Mouse (Mus musculus) kidney, postnatal 10 days (tissue): Measurements from ENCODE around the gene Tbx21.

Experiments
- DNase-seq: peaks from one replicate; pipeline ENCODE4 v3.0.0; 2021; ENCODE audit warnings: mixed read lengths

Tbx21 gene

GRCm38 (mm10) chr11:97130318-97130717 lies 15.2 kb upstream of the Tbx21 start:
- no peak for DNase-seq

DNA sequence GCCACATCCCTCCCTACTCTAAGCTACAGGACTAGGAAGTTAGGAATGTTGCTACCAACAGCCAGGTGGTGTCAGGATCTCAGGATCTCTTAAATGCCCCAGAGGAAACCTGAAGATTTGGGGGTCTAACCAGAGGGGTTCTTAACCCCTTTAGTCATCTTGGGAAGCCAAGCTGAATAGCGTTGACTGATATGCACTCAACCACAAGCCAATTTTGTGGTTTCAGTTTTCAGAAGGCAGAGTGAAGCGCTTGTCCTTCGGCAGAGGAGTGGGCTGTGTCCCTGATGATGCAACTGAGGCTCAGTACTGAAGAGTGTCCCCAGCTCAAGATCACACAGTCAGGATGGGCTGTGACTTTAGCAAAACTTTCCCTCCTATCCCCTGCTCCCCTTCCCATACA lies 13.8 kb upstream of the Tbx21 start:
- no peak for DNase-seq

GRCm38 (mm10) chr11:97127470-97128223 lies 12.5 kb upstream of the Tbx21 start:
- DNase-seq = no peak

GRCm38 (mm10) chr11:97126645-97127468 lies 11.7 kb upstream of the Tbx21 start:
- DNase-seq = peak; percentile 59

DNA sequence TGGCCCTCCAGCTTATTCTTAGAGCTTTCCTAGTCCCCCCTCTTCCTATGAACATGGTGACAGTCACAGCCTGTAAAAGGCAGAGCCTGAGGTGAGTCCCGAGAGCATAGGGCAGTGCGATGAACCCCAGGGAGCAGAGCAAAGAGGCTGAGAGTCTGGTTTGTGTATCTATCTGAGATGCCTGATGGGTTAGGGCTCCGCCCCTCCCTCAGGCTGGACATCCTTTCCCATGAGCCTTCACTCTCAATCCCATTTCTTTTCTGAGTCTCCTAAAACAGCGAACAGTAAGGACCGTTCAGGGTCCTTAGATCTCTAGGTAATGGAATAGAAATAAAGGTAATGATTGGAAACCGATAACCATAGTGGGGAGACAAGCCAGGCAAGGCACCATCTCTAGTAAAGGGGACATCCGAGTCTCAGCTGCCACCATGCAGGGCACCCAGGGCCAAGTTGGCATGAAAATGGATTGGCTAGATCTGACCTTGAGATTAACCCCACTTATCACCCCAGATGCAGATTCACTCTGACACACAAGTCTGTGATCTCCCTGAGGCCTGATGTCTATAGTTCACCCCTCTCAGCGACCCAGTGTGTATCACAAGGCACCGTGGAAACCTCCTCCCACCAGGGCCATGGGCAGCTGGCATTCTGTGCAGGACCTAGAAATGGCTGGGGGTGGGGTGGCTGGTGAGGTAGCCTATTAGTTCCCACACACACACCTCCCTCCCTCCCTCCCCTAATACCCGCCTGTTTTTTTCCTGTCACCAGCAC lies 9.3 kb upstream of the Tbx21 start:
- no peak for DNase-seq

- DNase-seq = no peak
Observed at GRCm38 (mm10) chr11:97123282-97123890, 8.3 kb upstream of the Tbx21 start.

DNA sequence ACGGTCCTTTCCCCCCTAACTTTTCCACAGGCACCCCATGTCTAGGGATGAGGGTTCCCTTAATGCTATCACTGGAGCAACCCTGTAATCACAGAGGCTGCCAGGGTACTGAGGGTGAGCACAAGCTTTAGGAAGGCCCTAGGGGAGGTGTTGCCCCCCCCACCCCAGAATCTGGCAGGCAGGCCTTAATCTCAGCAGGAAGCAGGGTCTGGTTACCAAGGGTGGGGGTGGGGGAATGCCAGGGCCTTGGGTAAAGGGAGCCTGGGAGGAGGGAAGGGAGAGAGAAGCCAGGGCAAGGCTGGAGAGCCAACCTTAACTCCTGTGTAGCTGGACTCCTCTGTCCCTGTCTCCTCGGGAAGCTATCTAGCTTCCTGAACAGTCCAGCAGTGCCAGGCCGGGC lies 5.5 kb upstream of the Tbx21 start:
- no peak for DNase-seq

- DNase-seq = no peak
Observed at GRCm38 (mm10) chr11:97120221-97120620, 5.1 kb upstream of the Tbx21 start.

- DNase-seq = no peak
Observed at GRCm38 (mm10) chr11:97115797-97116196, 666 bp upstream of the Tbx21 start.

GRCm38 (mm10) chr11:97112519-97113125 lies 2.5 kb downstream of the Tbx21 start:
- no peak for DNase-seq

DNA sequence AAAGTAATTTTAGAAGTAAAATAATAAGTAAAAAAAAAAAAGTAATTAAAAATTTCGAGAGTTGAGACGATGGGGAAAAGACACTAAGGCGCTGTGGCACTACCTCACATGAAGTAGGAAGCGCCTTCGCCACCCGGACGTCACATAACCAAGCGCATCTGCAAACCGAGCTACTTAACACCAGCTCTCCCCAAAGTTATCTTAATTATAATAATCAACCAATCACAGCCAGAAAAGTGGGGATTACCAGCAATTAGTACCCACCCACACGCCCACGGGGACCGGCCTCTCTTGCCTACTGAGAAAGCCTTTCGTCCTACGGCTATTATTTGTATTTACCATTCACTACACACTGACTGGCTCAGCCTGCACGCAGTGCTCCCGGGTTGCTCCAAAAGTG lies 6.2 kb downstream of the Tbx21 start:
- no peak for DNase-seq

- no peak for DNase-seq
Observed at GRCm38 (mm10) chr11:97104091-97104483, 11.0 kb downstream of the Tbx21 start.

GRCm38 (mm10) chr11:97103163-97104090 lies 11.7 kb downstream of the Tbx21 start:
- no peak for DNase-seq

- peak; percentile 83 for DNase-seq
Observed at GRCm38 (mm10) chr11:97101722-97102121, 13.4 kb downstream of the Tbx21 start.

GRCm38 (mm10) chr11:97098791-97099190 lies 16.3 kb downstream of the Tbx21 start:
- peak; percentile 50 for DNase-seq

- no peak for DNase-seq
Observed at GRCm38 (mm10) chr11:97094600-97094999, 20.5 kb downstream of the Tbx21 start.

- no peak for DNase-seq
Observed at GRCm38 (mm10) chr11:97086365-97086764, 28.8 kb downstream of the Tbx21 start.

GRCm38 (mm10) chr11:97084821-97085505 lies 30.2 kb downstream of the Tbx21 start:
- no peak for DNase-seq

DNA sequence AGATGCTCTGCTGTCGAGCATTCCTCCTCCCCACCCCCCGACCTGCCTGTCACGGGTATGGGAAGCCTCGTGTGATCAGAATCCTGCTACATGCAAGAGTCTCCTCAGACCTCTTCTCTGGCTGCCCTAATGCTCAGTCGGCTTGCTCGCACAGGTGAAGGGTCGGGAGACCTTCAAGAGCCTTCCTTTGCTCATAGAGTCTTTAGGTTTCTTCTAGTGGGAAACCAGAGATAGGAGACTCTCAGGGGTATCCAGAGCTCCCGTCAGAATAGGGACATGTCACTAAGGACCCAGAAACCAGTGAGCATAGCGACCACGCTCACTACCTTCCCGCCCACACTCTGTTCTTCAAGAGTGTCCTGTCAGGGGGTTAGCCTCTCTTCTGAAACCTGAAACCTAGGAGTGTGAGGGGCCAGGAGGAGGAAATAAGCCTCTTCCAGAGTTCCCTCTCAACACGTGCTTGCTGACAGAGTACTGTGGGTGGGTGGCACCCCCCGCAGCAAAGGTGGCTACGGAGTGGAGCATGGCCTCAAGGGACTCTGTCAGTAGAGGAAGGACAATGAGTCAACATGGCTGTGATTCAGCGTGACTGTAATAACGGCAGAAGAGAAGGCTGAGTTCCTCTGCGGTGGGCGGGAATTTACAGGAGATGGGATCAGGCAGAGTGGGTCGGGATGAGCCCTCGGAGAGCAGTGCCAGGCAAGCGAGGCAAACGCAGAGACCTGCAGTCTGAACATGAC lies 31.6 kb downstream of the Tbx21 start:
- no peak for DNase-seq

- DNase-seq = peak; percentile 66
Observed at GRCm38 (mm10) chr11:97082977-97083376, 32.2 kb downstream of the Tbx21 start.
